ENCODE assay signal across 20 mouse cellular contexts in genomic region chr6:101048431-101048830, GRCm38 (mm10).
DNase-seq lines count a peak whose midpoint lies in the region; ATAC-seq lines count a peak whose summit lies in the region.
"Had no signal": no experiment of that assay in that cellular context is flagged by ENCODE, and none has a peak within 500 bp of the region (broad histone marks: within the 10 kb centered on the region; RNA-seq: fewer than 3 reads in every experiment).

No protein-coding gene starts in this region.

- no peaks in the 10 kb centered on the region for H3K36me3 ChIP-seq in forebrain, embryonic 10.5 days (replicated peaks)
- H3K36me3 ChIP-seq in forebrain, embryonic 16.5 days (ENCODE audit: control insufficient read depth, insufficient read depth): no peaks in the 10 kb centered on the region
- H3K36me3 ChIP-seq in midbrain, embryonic 11.5 days (ENCODE audit: control insufficient read depth, insufficient read depth, low read length): no peaks in the 10 kb centered on the region
- H3K36me3 ChIP-seq in midbrain, embryonic 14.5 days (ENCODE audit: control insufficient read depth, insufficient read depth, low read length): no peaks in the 10 kb centered on the region
- no peaks in the 10 kb centered on the region for H3K36me3 ChIP-seq in midbrain, embryonic 12.5 days
- H3K36me3 ChIP-seq: G1E had no signal

- no peaks in the 10 kb centered on the region for H3K9me3 ChIP-seq in forebrain, embryonic 10.5 days
- H3K9me3 ChIP-seq in forebrain, embryonic 16.5 days (ENCODE audit: control insufficient read depth, low read length): no peaks in the 10 kb centered on the region
- H3K9me3 ChIP-seq in midbrain, embryonic 11.5 days (ENCODE audit: control insufficient read depth, low read length): no peaks in the 10 kb centered on the region
- no peaks in the 10 kb centered on the region for H3K9me3 ChIP-seq in midbrain, embryonic 14.5 days (ENCODE audit: control insufficient read depth, low read length)
- no peaks in the 10 kb centered on the region for H3K9me3 ChIP-seq in midbrain, embryonic 12.5 days

- 78% methylated on average over 1 of the region's 1 CpGs for WGBS in forebrain, embryonic 10.5 days
- 64% methylated on average over 1 of the region's 1 CpGs for WGBS in forebrain, embryonic 16.5 days
- 48% methylated on average over 1 of the region's 1 CpGs for WGBS in midbrain, embryonic 11.5 days
- 39% methylated on average over 1 of the region's 1 CpGs for WGBS in midbrain, embryonic 14.5 days
- WGBS in midbrain, embryonic 12.5 days: 33% methylated on average over 1 of the region's 1 CpGs

- DNase-seq in forebrain, embryonic 10.5 days (ENCODE audit: extremely low spot score, low spot score): no peak
- DNase-seq in midbrain, embryonic 11.5 days (ENCODE audit: low spot score, missing footprints): peak; percentile 93
- no peak for DNase-seq in midbrain, embryonic 14.5 days
- no peak for DNase-seq in MN1 (ENCODE audit: low spot score)
- DNase-seq in cerebellum, postnatal 4 days (ENCODE audit: low spot score in 2 of 2): no peak
- DNase-seq: cerebellum, adult 18-20 months; cerebellum, postnatal 25 days; gastrocnemius, postnatal 25 days; heart, adult 2 months; heart, postnatal 36 days; kidney, adult 2 months; kidney, postnatal 36 days; left cerebral cortex, postnatal 4 days; liver, postnatal 0 days; lung, postnatal 10 days; thymus, postnatal 14 days had no signal

- no peaks in the 10 kb centered on the region; the same call in 1 of the 2 replicates for H3K27me3 ChIP-seq in forebrain, embryonic 10.5 days (ENCODE audit: poor library complexity, severe bottlenecking)
- no peaks in the 10 kb centered on the region for H3K27me3 ChIP-seq in forebrain, embryonic 16.5 days (replicated peaks; ENCODE audit: control insufficient read depth, insufficient read depth, low read length)
- no peaks in the 10 kb centered on the region for H3K27me3 ChIP-seq in midbrain, embryonic 11.5 days (ENCODE audit: control insufficient read depth, insufficient read depth, low read length)
- no peaks in the 10 kb centered on the region for H3K27me3 ChIP-seq in midbrain, embryonic 14.5 days (ENCODE audit: control insufficient read depth, insufficient read depth, low read length)
- H3K27me3 ChIP-seq in midbrain, embryonic 12.5 days: peaks cover 11% of the 10 kb centered on the region

- H3K9ac ChIP-seq in forebrain, embryonic 16.5 days (replicated peaks; ENCODE audit: low read depth, low read length): no peak overlapping the region
- no peak overlapping the region; the same call in 1 of the 2 replicates for H3K9ac ChIP-seq in midbrain, embryonic 11.5 days (ENCODE audit: low read length)
- H3K9ac ChIP-seq in midbrain, embryonic 14.5 days (replicated peaks; ENCODE audit: low read length): no peak overlapping the region
- H3K9ac ChIP-seq in midbrain, embryonic 12.5 days (replicated peaks): no peak overlapping the region
- H3K9ac ChIP-seq: liver, postnatal 0 days had no signal

- peak overlapping the region; percentile 69 for H3K27ac ChIP-seq in forebrain, embryonic 10.5 days
- no peak overlapping the region for H3K27ac ChIP-seq in forebrain, embryonic 16.5 days (ENCODE audit: low read length)
- peak overlapping the region; percentile 57; the same call in 1 of the 2 replicates for H3K27ac ChIP-seq in midbrain, embryonic 11.5 days (ENCODE audit: low read depth, low read length)
- no peak overlapping the region for H3K27ac ChIP-seq in midbrain, embryonic 14.5 days (replicated peaks; ENCODE audit: low read depth, low read length)
- H3K27ac ChIP-seq in midbrain, embryonic 12.5 days (replicated peaks): peak overlapping the region; percentile 35
- H3K27ac ChIP-seq: heart, adult 2 months had no signal

- H3K4me1 ChIP-seq in forebrain, embryonic 10.5 days: peaks cover 13% of the 10 kb centered on the region
- peaks cover 8% of the 10 kb centered on the region for H3K4me1 ChIP-seq in forebrain, embryonic 16.5 days (replicated peaks; ENCODE audit: control insufficient read depth, insufficient read depth, low read length)
- H3K4me1 ChIP-seq in midbrain, embryonic 11.5 days (ENCODE audit: control insufficient read depth, insufficient read depth, low read length): peaks cover 15% of the 10 kb centered on the region; the same call in 1 of the 2 replicates
- peaks cover 18% of the 10 kb centered on the region for H3K4me1 ChIP-seq in midbrain, embryonic 14.5 days (ENCODE audit: control insufficient read depth, insufficient read depth, low read length)
- H3K4me1 ChIP-seq in midbrain, embryonic 12.5 days: peaks cover 22% of the 10 kb centered on the region

- no peak for ATAC-seq in forebrain, embryonic 16.5 days
- ATAC-seq in midbrain, embryonic 11.5 days (ENCODE audit: low FRiP score): peak; percentile 1; the same call in 1 of the 2 replicates
- ATAC-seq in midbrain, embryonic 14.5 days (ENCODE audit: low FRiP score, low TSS enrichment): no peak
- no peak for ATAC-seq in midbrain, embryonic 12.5 days (ENCODE audit: low FRiP score, low read depth)
- ATAC-seq: inflammation-experienced regulatory T-cells, adult 6 months; liver, postnatal 0 days had no signal

- no peak overlapping the region for H3K4me3 ChIP-seq in forebrain, embryonic 10.5 days
- H3K4me3 ChIP-seq in forebrain, embryonic 16.5 days (replicated peaks; ENCODE audit: low read length): no peak overlapping the region
- no peak overlapping the region for H3K4me3 ChIP-seq in midbrain, embryonic 11.5 days (ENCODE audit: low read depth, low read length)
- no peak overlapping the region for H3K4me3 ChIP-seq in midbrain, embryonic 14.5 days (replicated peaks; ENCODE audit: low read depth, low read length)
- H3K4me3 ChIP-seq in midbrain, embryonic 12.5 days: no peak overlapping the region
- H3K4me3 ChIP-seq: heart, adult 2 months had no signal

- no peak overlapping the region for H3K4me2 ChIP-seq in forebrain, embryonic 16.5 days (ENCODE audit: low read length)
- no peak overlapping the region for H3K4me2 ChIP-seq in midbrain, embryonic 11.5 days
- H3K4me2 ChIP-seq in midbrain, embryonic 14.5 days (ENCODE audit: low read length): no peak overlapping the region
- peak overlapping the region; percentile 28; the same call in 1 of the 2 replicates for H3K4me2 ChIP-seq in midbrain, embryonic 12.5 days (replicated peaks)

Comparison
In these comparisons a context has a peak if more than half of its experiments do, and no peak if none do; other contexts are left out.
1. H3K27ac ChIP-seq: peak in forebrain, embryonic 10.5 days (single experiment), midbrain, embryonic 11.5 days (single experiment) and midbrain, embryonic 12.5 days (single experiment); none in forebrain, embryonic 16.5 days (single experiment) and midbrain, embryonic 14.5 days (single experiment).